Mouse (Mus musculus) testis, postnatal 10 days (tissue): Measurements from ENCODE around the gene Cgnl1.

Source experiments
- DNase-seq: peaks from one replicate; pipeline ENCODE4 v3.0.0; 2021; ENCODE audit warnings: low spot score

Gene Cgnl1

GRCm38 (mm10) chr9:71766902-71767301 is 4.5 kb downstream of the Cgnl1 start:
- DNase-seq: no peak

GRCm38 (mm10) chr9:71766306-71766705 is 5.1 kb downstream of the Cgnl1 start:
- DNase-seq: no peak

- DNase-seq: no peak
These were observed 6.9 kb downstream of the Cgnl1 start for GRCm38 (mm10) chr9:71764551-71764950.

- DNase-seq: no peak
These were observed 8.1 kb downstream of the Cgnl1 start for GRCm38 (mm10) chr9:71763273-71763672.

- DNase-seq: no peak
These were observed 9.7 kb downstream of the Cgnl1 start for GRCm38 (mm10) chr9:71761663-71762062.

GRCm38 (mm10) chr9:71760518-71761141 is 10.8 kb downstream of the Cgnl1 start:
- DNase-seq: no peak

- DNase-seq: no peak
These were observed 11.5 kb downstream of the Cgnl1 start for GRCm38 (mm10) chr9:71759893-71760292.

GRCm38 (mm10) chr9:71757386-71757785 is 14.0 kb downstream of the Cgnl1 start:
- no peak for DNase-seq

- DNase-seq: no peak
These were observed 14.5 kb downstream of the Cgnl1 start for GRCm38 (mm10) chr9:71756916-71757315.

GRCm38 (mm10) chr9:71753981-71754380 is 17.4 kb downstream of the Cgnl1 start:
- DNase-seq: no peak

GRCm38 (mm10) chr9:71753529-71753928 is 17.9 kb downstream of the Cgnl1 start:
- DNase-seq: no peak

- no peak for DNase-seq
These were observed 18.3 kb downstream of the Cgnl1 start for GRCm38 (mm10) chr9:71753117-71753516.

GRCm38 (mm10) chr9:71750015-71750672 is 21.3 kb downstream of the Cgnl1 start:
- DNase-seq: peak; percentile 59

- no peak for DNase-seq
These were observed 25.0 kb downstream of the Cgnl1 start for GRCm38 (mm10) chr9:71746405-71746804.

- no peak for DNase-seq
These were observed 33.1 kb downstream of the Cgnl1 start for GRCm38 (mm10) chr9:71738081-71738930.

- DNase-seq: no peak
These were observed 34.0 kb downstream of the Cgnl1 start for GRCm38 (mm10) chr9:71737257-71738023.

- DNase-seq: no peak
These were observed 35.5 kb downstream of the Cgnl1 start for GRCm38 (mm10) chr9:71735886-71736285.

- DNase-seq: no peak
These were observed 37.8 kb downstream of the Cgnl1 start for GRCm38 (mm10) chr9:71733559-71733958.

GRCm38 (mm10) chr9:71728822-71729311 is 42.5 kb downstream of the Cgnl1 start:
- no peak for DNase-seq

GRCm38 (mm10) chr9:71727233-71727632 is 44.2 kb downstream of the Cgnl1 start:
- DNase-seq: no peak

GRCm38 (mm10) chr9:71726121-71726520 is 45.3 kb downstream of the Cgnl1 start:
- no peak for DNase-seq

GRCm38 (mm10) chr9:71722366-71722765 is 49.0 kb downstream of the Cgnl1 start:
- DNase-seq: no peak
